Mouse (Mus musculus): ENCODE data around the gene Cox17. TPM values are rescaled to one million over a fixed set of nuclear protein-coding genes. Genes with fewer than 3 reads are reported as not detected.

The Cox17 gene
- polyA plus RNA-seq (2012; rRNA removed), result 69.0 and 78.8 TPM in 2 replicates

DNA sequence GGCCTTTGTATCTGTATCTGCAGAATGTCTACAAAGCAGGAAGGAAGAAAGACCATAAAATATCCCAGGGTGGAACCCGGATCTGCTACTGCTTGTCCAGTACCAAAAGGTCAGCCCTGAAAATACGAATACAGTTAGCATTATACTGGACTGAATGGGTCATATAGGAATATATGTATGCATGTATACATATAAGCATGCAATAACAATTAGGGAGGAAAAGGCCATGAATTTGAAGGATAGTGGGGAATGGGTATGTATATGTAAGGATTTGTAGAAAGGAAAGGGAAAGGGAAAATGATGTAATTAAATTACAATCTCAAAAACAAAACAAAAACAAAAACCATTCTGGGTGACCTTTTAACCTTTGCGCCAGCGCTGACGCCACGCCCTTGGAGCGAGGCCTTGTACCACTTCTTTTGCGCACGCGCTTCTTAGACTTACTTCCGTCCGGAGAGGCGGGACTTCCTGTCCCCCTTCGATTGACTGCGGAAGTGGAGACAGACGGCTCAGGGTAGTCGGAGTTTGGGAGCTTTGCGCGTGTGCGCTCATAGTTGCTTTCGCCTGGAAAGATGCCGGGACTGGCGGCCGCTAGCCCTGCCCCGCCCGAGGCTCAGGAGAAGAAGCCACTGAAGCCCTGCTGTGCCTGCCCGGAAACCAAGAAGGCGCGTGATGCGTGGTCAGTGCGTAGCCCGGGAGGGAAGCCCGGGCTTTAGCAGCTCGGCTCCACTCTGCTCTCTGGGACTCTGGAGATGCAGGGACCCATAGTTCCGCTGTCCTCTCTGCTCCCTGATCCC, at the start of gene Cox17, which contains the start of gene Gm21987:
Gene Cox17, plus strand, starts transcription at position 463 of the 797 bp plus-strand sequence.
Gene Gm21987, plus strand, starts transcription at position 512 of the 797 bp plus-strand sequence.

DNA sequence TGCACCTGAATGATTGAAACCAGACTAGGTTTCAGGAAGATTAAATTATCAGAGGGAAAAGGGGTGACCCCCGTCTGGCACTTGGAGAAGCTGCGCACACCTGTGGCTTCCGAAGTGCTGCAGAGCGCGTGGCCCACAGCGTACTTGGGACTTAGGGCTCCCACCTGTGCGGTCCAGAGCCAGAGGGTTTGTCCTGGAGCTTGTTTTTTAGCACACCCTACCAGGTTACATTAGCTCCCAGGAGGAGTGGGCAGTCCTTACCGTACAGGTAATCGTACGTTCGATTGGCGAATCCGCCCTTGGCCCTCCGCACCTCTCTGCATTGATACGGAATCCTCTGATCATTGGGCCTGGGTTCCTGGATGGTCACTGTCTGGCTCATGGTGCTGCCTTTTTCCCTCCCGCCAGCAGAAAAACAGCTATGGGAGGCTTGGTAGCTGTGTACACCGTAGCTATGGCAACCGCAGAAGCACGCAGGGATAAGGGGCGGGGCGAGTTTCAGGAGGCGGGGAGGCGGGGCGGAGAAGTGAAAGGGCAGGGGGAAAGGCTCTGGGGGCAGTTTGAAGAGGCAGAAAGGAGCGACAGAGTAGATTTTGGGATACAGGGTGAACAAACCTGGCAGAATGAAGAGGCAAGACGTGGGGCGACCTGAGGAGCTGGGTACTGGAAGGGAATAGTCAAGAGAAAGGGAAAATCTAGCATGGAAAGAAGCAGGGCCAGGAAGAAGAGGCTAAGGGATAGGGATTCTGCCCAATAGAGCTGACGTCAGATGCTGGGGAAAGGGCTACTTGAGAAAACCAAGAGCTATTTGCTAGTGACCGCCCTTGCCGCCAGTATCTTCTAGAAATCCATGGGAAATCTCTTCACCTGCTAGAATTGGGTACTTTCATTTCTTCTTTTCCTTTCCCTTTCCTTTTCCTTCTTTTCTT, 5.1 kb upstream of the Cox17 start, which contains the start of gene Maats1:
Gene Maats1, minus strand, starts transcription at position 748 of the 929 bp plus-strand sequence.

DNA sequence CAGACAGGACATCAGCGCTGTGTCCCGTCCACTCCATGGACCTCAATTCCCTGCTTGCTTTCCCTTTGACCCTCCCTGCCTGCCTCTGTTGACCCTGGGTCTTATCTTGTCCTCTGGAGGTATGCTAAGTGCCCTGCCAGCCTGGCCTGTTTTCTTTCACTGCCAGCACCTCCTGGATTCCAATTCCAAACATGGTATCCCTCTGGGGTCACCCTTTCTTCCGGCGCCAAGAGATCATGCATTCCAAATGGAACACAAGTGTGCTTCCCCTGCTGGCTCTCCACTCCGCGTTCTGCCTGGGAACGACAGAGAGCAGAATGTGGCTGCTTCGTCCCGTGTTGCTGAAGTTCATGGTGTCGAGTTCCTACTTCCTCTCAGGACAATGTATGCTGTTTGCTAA, 15.1 kb downstream of the Cox17 start, which contains the start of gene Popdc2:
Gene Popdc2, plus strand, starts transcription at position 277 of the 400 bp plus-strand sequence.

Other genes starting within 250 kb of the Cox17 start
- gene Nr1i2, start 52.2 kb upstream of the Cox17 start, polyA plus RNA-seq (2012; rRNA removed), result 36.9 and 38.3 TPM in 2 replicates
- gene Maats1, start 4.8 kb upstream of the Cox17 start, polyA plus RNA-seq (2012; rRNA removed), result 0.14 TPM in 1 of 2 replicates, not detected in the other
- gene Gm21987, start within 50 bp of the Cox17 start, polyA plus RNA-seq (2012; rRNA removed), result 2.8 TPM in 1 of 2 replicates, not detected in the other
- gene Popdc2, start 15.2 kb downstream of the Cox17 start, polyA plus RNA-seq (2012; rRNA removed), result 24.8 and 31.2 TPM in 2 replicates
- 1.6 and 2.0 TPM in 2 replicates for gene Pla1a, start 86.2 kb downstream of the Cox17 start, polyA plus RNA-seq (2012; rRNA removed)
- 32.6 and 40.6 TPM in 2 replicates for gene Adprh, start 105.7 kb downstream of the Cox17 start, polyA plus RNA-seq (2012; rRNA removed)
- 0.16 and 0.19 TPM in 2 replicates for gene Cd80, start 108.6 kb downstream of the Cox17 start, polyA plus RNA-seq (2012; rRNA removed)
- 19.5 and 35.3 TPM in 2 replicates for gene Timmdc1, start 175.7 kb downstream of the Cox17 start, polyA plus RNA-seq (2012; rRNA removed)
- gene Poglut1, start 203.3 kb downstream of the Cox17 start, polyA plus RNA-seq (2012; rRNA removed), result 8.8 and 9.5 TPM in 2 replicates
- gene Tmem39a, start 211.7 kb downstream of the Cox17 start, polyA plus RNA-seq (2012; rRNA removed), result 51.5 and 60.9 TPM in 2 replicates